8 mouse cellular contexts compared by ENCODE assay signal in the genomic region with DNA sequence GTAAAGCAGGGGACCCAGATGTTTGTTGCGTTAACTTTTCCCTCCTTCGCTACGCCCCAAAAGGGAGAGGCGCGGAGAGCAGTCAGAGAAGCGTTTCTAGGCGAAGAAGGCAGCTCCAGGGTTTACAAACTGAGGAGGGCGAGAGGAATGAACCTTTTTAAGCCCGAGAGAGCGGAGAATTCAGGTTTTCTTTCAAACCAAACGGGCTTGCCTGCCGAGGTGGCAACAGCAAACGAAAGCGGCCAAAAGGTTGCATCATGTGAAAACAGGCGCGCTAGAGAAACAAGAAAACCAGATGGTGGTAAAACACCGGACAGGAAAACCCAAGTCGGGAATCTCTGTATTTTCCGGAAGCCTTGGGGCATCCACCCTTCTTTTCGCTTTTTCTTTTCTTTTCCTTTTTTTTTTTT. TPM values are rescaled to one million over a fixed set of nuclear protein-coding genes. Genes with fewer than 3 reads are reported as not detected.
DNase-seq lines count a peak whose midpoint lies in the region; ATAC-seq and TF ChIP-seq lines count a peak whose summit lies in the region.

No protein-coding gene starts in this region.

- H3K4me2 ChIP-seq in heart, embryonic 11.5 days = peak overlapping the region; percentile 91
- peak overlapping the region; percentile 78 for H3K4me2 ChIP-seq in limb, embryonic 14.5 days (replicated peaks; ENCODE audit: low read depth, low read length, severe bottlenecking)
- H3K4me2 ChIP-seq in neural tube, embryonic 14.5 days (ENCODE audit: low read depth, low read length) = peak overlapping the region; percentile 76

- H3K27ac ChIP-seq in heart, embryonic 11.5 days (ENCODE audit: low read depth, low read length) = peak overlapping the region; percentile 98
- peak overlapping the region; percentile 94 for H3K27ac ChIP-seq in limb, embryonic 14.5 days (replicated peaks; ENCODE audit: low read depth, low read length)
- H3K27ac ChIP-seq in neural tube, embryonic 14.5 days (ENCODE audit: low read depth, low read length) = no peak overlapping the region

- H3K36me3 ChIP-seq in heart, embryonic 11.5 days (ENCODE audit: control insufficient read depth, insufficient read depth, low read length) = no peaks in the 10 kb centered on the region
- no peaks in the 10 kb centered on the region for H3K36me3 ChIP-seq in limb, embryonic 14.5 days (ENCODE audit: control insufficient read depth, insufficient read depth, low read length)
- H3K36me3 ChIP-seq in neural tube, embryonic 14.5 days (ENCODE audit: control insufficient read depth, insufficient read depth, low read length) = no peaks in the 10 kb centered on the region

- peak overlapping the region; percentile 95 for H3K4me3 ChIP-seq in heart, embryonic 11.5 days (ENCODE audit: low read depth, low read length)
- H3K4me3 ChIP-seq in limb, embryonic 14.5 days (replicated peaks; ENCODE audit: low read length) = peak overlapping the region; percentile 77
- H3K4me3 ChIP-seq in neural tube, embryonic 14.5 days (ENCODE audit: low read depth, low read length) = peak overlapping the region; percentile 84

- H3K27me3 ChIP-seq in heart, embryonic 11.5 days (ENCODE audit: control insufficient read depth, insufficient read depth, low read length) = no peaks in the 10 kb centered on the region
- no peaks in the 10 kb centered on the region for H3K27me3 ChIP-seq in limb, embryonic 14.5 days (ENCODE audit: control insufficient read depth, insufficient read depth, low read length)
- peaks cover 4% of the 10 kb centered on the region; the same call in 1 of the 2 replicates for H3K27me3 ChIP-seq in neural tube, embryonic 14.5 days (ENCODE audit: control insufficient read depth, insufficient read depth, low read length)

- H3K9ac ChIP-seq in heart, embryonic 11.5 days (ENCODE audit: low read depth, low read length) = peak overlapping the region; percentile 99
- peak overlapping the region; percentile 88 for H3K9ac ChIP-seq in limb, embryonic 14.5 days (ENCODE audit: low read depth, low read length, severe bottlenecking)
- peak overlapping the region; percentile 87; the same call in 1 of the 2 replicates for H3K9ac ChIP-seq in neural tube, embryonic 14.5 days (replicated peaks; ENCODE audit: low read depth, low read length)

- no peak for ATAC-seq in heart, embryonic 11.5 days (replicated peaks; ENCODE audit: insufficient number of reproducible peaks, low FRiP score, low TSS enrichment)
- ATAC-seq in limb, embryonic 14.5 days (ENCODE audit: low FRiP score, low read depth) = no peak
- ATAC-seq in neural tube, embryonic 14.5 days (ENCODE audit: low read depth) = no peak
- ATAC-seq in granulocyte monocyte progenitor cell, adult 5-6 weeks (replicated peaks; ENCODE audit: poor library complexity, severe bottlenecking) = no peak

- under 1% methylated on average over 20 of the region's 20 CpGs for WGBS in heart, embryonic 11.5 days (ENCODE audit: insufficient replicate concordance)
- under 1% methylated on average over 20 of the region's 20 CpGs for WGBS in limb, embryonic 14.5 days
- WGBS in neural tube, embryonic 14.5 days = under 1% methylated on average over 20 of the region's 20 CpGs

- peak; percentile 9 to 18 for DNase-seq in cerebellum, adult 18-20 months
- no peak for DNase-seq in cerebellum, postnatal 4 days (ENCODE audit: low spot score in 2 of 2)
- DNase-seq in urinary bladder, postnatal 14 days (ENCODE audit: low spot score) = peak; percentile 34
- no peak for DNase-seq in urinary bladder, postnatal 25 days (ENCODE audit: low spot score)
- DNase-seq in limb, embryonic 14.5 days (ENCODE audit: low spot score) = peak; percentile 44

- H3K9me3 ChIP-seq in heart, embryonic 11.5 days (replicated peaks; ENCODE audit: control insufficient read depth, low read length) = no peaks in the 10 kb centered on the region
- no peaks in the 10 kb centered on the region for H3K9me3 ChIP-seq in limb, embryonic 14.5 days (ENCODE audit: control insufficient read depth, low read length)
- H3K9me3 ChIP-seq in neural tube, embryonic 14.5 days (ENCODE audit: control insufficient read depth, low read length) = no peaks in the 10 kb centered on the region

- peaks cover 41% of the 10 kb centered on the region for H3K4me1 ChIP-seq in heart, embryonic 11.5 days (ENCODE audit: control insufficient read depth, insufficient read depth, low read length)
- peaks cover 44% of the 10 kb centered on the region for H3K4me1 ChIP-seq in limb, embryonic 14.5 days (ENCODE audit: control insufficient read depth, insufficient read depth, low read length)
- H3K4me1 ChIP-seq in neural tube, embryonic 14.5 days (ENCODE audit: control insufficient read depth, insufficient read depth, low read length) = peaks cover 27% of the 10 kb centered on the region

- TF ChIP-seq POLR2A in limb, embryonic 14.5 days (IDR thresholded peaks at IDR 0.05; ENCODE audit: borderline replicate concordance, extremely low read depth, insufficient read depth, insufficient read length) = no peak

RNA-seq across cellular contexts. Expression of a gene that starts 1.2 kb away (rescaled TPM):
- polyA plus RNA-seq in heart, embryonic 11.5 days (2014; fragmentation: Nextera tagmentation; extraction: Ambion mirVana) = 156 and 251 TPM in 2 replicates
- polyA plus RNA-seq in limb, embryonic 14.5 days (2012; rRNA removed) = 68.0 and 72.1 TPM in 2 replicates
- 88.2 and 98.9 TPM in 2 replicates for polyA plus RNA-seq in limb, embryonic 14.5 days (2014; fragmentation: Nextera tagmentation; extraction: Ambion mirVana)
- 27.5 and 48.5 TPM in 2 replicates for polyA plus RNA-seq in neural tube, embryonic 14.5 days (2014; fragmentation: Nextera tagmentation; extraction: Ambion mirVana)
- total RNA-seq in granulocyte monocyte progenitor cell, adult 5-6 weeks (2014; fragmentation: Nextera tagmentation) = 22.3 and 25.8 TPM in 2 replicates
- total RNA-seq in granulocyte monocyte progenitor cell, adult 5-6 weeks (2017) = 28.2 and 28.9 TPM in 2 replicates

Comparison
In these comparisons a context has a peak if more than half of its experiments do, and no peak if none do; other contexts are left out.
1. DNase-seq: peak in cerebellum, adult 18-20 months (2 of 2), urinary bladder, postnatal 14 days (single experiment) and limb, embryonic 14.5 days (single experiment); none in cerebellum, postnatal 4 days (0 of 2) and urinary bladder, postnatal 25 days (single experiment).
2. Peak in every context shown above with its lines, with median percentiles within 50 percentile points of each other: H3K4me2 ChIP-seq, H3K4me3 ChIP-seq and H3K9ac ChIP-seq.